Mouse (Mus musculus) B cell, adult 2 months (primary cell): ENCODE results near the gene Vmac.

Source experiments
- DNase-seq, 2 experiments: peaks; one replicate each; pipeline ENCODE4 v3.0.0; 2022

Gene Vmac

DNA sequence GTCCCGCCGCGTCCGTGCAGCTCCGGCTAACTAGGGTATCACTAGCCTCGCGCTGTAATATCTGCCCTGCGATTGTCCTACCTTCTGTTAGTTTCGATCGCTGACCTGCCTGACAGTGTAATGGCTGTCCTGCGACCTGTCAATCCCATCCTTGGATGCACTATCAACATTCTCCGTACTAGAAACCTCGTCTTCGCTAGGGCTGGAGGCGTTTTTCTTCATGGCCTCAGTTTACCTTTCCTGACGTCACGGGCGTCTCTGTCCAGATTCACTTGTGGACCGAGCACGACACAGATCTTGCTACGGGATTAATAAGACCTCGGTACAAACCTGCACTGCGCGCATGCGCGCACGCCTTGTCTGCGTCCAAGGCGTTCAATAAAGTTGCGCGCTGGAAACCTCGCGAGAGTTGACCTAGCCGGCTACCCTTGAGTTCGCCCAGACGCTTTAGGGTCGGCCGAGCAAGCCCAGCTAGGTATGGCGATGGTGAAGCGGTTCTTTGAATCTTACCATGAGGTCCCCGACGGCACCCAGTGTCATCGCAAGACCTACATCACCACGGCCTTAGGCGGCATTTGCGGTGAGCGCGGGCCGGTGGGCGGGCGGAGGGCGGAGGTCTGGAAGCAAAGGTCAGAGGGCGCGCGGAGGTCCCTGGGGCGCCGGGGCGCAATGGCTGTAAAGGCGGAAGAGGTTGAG lies at the start of gene Vmac, which contains the start of gene Ndufa11:
TSS of gene Vmac (minus strand) at position 660 of the 696 bp plus-strand sequence.
TSS of gene Ndufa11 (plus strand) at position 405 of the 696 bp plus-strand sequence.
- DNase-seq: peak; percentile 93 to 94

DNA sequence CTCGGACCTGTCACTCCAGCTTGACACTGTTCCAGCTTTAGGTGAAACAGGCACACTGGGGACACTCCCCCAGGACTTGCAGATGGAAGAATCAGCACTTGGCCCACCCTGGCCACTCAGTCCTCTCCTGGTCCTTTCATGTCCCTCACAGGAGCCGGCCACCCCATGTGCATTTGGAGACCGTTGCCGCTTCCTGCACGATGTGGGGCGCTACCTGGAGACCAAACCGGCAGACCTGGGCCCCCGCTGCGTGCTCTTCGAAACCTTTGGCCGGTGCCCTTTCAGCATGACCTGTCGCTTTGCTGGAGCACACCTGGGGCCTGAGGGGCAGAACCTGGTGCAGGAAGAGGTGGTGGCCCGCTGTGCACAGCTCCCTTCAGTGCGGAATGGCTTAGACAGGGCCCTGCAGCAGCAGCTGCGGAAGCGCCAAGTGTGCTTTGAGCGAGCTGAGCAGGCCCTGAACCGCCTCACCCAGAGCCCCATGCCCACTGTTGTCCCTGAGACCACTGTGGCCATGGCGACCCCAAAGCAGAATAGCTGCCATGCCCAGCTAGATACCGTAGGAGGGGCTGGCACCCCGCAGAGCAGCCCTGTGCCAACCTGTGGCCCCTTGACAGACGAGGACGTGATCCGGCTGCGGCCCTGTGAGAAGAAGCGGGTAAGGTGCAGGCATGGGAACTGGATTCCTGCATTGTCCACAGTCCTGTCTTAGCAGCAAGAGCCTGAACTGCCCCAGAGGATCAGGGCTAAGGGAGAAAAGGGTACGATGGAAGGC lies 49.0 kb upstream of the Vmac start:
- no peak for DNase-seq

DNA sequence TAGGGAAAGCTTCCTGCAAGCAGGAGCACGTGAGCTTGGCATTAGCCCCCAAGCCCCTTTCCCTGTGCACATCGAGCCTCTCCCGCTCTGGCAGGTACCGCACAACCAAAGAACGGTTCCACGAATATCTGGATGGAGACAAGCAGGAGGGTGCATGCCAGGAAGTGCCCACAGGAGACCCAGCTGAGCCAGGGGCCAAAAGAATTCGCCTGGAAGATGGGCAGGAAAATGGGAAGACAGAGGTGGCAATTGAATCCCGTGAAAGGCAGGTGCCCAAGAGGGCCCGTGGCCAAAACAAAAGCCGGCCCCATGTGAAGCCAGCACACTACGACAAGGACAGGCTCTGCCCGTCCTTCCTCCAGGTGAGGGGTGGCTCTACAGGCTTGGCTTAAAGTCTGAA lies 47.6 kb upstream of the Vmac start:
- DNase-seq: no peak

DNA sequence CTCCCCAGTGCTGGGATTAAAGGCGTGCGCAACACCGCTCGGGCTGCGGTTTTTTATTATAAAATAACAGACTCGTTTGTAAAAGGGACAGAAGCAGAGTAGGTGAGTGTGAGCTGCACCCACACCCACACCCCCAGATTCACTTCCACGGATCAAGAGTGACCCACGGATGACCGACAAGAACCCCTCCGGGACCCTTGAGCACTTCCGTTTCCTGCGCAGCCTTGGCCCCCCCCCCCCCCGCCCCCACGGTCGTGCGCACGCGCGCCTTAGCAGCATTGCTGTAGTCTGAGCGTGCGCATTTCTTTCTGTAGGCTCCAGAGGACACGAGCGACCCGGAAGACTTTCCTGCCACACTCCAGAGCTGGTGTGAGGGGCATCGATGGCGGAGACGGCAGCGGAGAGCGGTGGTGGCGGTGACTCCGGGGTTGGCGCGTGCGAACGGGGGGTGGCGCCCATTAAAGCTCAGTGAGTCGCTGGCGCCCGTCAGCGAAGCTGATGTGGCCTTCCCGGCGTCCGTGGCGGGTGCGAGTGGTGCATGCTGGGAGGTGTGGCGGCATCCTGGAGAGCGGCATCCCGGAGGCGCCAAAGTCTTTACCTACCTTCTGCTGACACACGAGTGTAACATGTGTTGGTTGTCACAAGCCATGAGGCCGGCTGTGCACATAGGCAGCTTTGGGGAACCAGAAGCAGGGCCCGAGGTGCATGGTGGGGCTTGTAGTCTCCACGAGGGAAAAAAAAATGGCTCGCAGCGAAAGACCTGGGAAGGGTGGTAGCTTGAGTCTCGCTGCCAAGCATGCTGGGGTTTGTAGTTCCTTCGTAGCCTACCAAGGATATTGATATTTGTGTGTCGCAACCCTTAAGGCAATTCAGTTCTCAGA lies 46.9 kb upstream of the Vmac start, which contains the start of gene Dus3l:
TSS of gene Dus3l (plus strand) at position 284 of the 881 bp plus-strand sequence.
- DNase-seq: peak; percentile 91 to 93

DNA sequence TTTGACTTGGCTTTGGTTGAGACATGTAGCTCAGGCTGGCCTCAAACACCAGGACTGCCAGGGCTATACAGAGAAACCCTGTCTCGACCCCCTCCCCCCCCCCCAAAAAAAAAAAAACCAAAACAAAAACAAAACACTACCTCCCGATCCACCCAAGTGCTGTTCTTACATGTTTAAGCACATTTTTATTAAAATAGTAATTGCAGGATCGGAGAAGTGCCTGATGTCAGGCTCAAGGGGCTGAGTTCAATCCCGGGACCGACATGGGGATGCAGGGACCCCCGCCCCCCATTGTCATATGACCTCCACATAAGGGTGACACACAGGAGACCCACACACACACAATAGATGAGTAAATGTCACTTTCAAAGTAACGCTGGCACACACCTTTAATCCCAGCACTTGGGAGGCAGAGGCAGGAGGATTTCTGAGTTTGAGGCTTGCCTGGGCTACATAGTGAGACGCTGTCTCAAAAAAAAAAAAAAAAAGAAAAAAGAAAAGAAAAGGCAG lies 46.0 kb upstream of the Vmac start:
- no peak for DNase-seq

DNA sequence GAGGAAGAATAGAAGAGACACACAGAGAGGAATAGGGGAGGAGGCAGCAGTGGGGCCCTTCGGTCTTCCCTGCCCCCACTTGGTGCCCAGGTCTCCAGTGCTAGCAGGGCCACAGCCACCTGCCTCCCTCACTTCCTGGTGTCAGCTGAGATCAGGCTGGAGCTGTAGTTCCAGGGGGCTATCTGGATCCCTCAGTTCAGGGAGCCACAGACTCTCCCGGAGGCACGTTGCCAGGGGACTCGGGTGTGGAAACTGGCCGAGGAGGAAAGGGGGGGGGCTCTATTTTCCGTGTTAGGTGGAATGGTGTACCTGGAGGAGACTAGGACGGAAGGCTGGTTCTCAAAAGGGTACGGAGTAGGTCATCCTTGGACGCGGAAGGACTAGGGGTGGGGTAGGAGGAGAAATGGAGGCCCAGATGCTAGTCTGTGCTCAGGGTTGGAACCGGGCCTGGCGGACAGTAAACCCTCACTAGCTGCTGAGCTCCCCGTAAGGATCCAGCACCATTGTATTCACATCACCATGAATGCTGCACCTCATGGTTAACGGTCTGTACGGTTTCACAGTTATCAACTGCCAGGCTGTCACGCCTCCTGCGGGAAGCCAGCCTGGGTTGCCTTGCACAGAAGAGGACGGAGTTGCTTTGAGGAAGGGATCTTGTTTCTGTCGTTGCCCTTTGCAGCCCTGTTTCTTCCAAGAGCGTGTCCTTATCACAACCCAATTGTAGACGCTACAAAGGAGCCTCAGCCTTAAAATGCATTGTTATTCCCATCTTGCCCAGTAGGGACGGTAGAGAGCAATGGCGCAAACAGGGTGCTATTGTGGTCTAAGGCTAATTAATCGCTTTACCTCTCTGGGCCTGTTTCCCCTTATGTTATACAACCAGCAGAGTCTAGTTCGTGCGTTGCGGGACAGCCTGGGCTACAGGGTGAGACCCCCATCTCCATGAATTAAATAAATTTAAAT lies 45.2 kb upstream of the Vmac start:
- peak; percentile 79 to 80 for DNase-seq

DNA sequence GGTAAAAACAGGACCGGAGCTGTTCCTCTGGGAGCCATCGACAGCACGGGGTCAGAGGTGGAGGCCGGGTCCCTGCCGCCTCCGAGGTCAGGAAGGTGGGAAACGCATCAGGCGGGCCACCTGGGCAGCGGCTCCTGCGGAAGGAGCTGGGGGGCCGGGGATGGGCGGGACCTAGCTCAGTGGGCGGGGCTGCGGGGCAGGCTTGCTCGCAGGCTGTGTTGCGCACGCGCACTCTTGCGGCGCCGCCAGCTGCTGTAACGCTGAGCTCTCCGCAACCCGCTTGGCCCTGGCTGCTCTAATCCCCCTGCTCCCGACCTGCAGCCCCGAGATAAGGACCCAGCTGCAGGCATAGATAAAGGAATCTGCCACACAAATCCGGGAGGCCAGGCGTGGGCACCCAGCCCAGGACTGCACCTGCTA lies 44.2 kb upstream of the Vmac start:
- DNase-seq: peak; percentile 87 to 90

DNA sequence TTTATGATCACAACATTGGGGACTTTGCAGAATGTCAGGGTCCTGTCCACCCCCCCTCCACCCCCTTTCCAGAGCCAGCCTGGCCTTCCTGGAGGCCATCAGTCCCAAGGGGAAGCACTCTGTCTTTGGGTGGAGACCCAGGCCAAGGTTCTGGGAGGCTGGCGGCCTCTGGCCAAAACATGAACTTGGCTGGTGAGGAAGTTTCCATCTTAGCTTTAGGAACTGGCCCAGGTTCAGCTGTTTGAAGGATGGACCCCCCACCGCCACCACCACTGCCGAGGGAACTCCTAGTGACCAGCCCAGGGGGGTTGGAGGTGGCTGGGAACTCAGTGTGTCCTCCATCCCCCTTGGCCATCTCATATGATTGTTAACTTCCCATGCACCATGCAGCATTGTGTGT lies 43.3 kb upstream of the Vmac start:
- no peak for DNase-seq

DNA sequence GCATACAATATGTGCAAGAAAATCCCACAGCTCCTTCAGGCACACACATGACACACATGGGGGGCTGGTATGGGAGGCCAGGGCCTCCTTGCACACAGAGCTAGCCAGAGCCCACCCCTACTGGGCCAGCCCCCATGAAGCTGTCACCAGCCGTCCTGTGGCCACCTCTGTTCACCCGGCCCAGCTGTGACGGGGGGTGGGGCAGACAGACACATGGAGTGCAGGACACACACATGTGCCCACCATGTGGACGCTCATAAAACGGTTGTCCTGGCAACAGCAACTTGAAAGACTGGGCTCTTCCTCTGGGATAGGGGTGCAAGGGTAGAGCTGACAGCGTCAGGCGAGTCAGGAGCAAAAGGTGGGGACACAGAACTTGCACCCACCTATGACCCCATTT lies 41.4 kb upstream of the Vmac start:
- DNase-seq: no peak

DNA sequence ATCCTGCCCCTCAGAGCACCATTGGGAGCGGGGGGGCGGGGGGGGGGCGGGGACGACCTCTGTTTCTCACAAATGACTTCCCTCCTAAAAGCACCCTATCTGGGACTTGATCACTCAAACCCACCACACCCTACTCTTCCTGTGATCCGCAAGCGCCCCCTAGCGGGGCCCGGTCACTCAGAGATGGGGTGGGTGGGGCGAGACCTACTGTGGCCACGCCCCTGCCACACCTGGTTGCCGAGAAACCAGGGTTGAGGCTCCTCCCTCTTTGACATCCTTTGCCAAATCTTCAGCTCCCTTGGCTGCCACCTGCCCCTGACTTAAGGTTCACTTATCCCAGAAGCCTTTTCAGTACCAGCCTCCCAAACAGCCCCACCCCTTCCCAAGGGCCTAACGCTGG lies 40.3 kb upstream of the Vmac start:
- DNase-seq: peak; percentile 95 to 96

DNA sequence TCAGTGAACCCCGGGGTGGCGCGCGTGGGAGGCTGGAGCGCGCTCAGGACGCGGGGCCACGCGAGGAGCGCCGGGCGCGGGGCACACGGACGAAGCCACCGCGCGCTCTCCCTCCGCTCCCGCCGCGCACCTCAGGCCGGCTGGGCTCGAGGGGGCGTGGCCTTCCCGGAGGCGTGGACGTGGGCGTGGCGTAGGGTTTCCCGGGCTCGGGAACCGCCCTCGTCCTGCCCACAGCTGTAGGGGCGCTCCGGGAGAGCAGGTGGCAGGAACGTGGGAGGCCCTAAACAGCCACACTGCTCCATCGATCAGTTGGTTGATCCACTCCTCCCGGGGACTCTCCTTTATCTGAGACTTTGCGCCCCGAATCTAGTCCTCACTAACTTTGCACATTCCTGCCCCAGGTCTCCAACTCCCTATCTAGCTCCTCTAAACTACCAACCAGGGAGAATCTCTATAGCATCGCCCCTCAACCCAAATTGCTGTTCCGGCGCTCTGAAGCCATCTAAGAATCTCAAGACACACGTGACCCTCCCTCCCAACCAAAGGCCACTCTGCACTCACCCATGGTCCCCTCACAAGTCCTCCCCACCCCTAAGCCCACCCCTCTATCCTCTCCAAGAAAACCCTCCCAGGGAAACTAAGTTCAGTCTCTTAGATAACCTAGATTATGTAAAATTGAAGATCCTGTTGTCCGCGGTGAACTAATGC lies 39.7 kb upstream of the Vmac start, which contains the start of gene Nrtn:
TSS of gene Nrtn (minus strand) at position 115 of the 708 bp plus-strand sequence.
- peak; percentile 29 to 34 for DNase-seq

DNA sequence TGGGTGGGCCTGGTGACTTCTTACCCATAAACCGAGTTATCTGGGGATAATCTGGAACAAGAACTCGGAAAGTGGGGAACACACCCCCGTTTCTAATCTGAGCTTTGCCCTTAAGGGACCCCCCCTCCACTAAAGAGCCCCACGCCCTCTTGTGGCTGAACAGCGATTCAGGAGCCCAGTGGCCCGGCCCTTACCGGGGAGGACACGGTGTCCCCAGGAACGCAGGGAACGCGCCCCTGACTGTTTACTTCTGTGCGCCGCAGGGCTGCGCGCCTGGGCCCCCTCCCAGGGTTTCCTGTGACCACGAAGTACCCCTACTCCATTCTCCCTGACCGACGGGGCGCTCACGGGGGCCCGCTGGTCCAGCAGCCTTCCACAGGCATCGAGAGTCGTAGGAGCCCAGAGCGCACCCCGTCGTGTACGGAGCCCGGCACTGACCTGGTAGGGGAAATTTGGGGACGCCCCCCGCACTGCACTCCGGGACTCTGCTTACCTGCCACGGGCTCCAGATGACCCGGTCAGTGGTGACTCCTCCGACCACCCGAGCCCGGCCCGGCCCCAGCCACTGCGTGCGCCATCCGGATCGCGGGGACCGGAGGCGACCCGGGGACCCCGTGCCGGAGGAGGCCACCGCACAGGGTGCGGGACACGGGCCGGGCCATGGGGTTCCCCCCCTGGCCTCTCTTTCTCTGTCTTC lies 39.0 kb upstream of the Vmac start:
- peak; percentile 34 to 40 for DNase-seq

DNA sequence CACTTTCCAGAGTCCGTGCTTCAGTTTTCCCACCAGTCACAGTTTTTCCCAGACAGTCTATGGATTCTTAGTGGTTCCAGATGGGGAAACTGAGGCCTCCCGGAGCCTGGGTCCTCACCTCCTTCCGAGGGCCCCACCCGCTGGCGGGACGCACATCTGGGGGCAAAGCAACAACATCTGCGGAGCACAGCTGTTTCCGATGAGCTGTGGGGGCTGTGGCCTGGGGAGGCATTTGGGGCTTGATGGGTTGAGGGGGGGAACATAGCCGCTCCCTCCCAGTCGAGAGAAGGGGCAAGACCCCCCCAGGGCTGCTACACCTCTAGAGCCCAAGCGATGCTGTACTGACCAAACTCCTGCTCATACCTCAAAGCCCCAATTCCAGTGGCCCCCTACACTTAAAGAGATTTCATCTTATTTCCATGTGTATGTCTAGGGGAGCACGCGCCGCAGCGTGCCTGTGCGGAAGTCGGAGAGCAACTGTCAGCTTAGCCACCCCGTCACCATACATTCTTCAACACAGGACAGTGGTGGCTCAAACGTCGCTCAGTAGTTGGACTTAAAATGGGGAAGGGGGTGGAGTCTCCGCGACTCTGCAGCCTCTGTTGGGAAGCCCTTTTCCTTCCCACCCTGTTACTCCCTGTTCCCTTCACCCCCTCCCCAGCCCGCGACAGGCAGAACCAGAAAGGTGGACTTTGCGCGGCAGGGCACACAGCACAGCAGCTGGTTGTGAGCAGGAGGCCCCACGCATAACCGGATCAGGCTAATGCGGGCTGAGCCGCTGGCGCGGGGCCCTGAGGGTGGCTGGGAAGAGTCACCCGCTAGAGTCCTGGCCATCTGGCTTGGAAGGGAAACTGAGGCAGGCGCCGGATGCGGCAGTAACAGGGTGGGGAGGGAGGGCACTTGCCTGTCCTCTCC lies 36.7 kb upstream of the Vmac start:
- DNase-seq: no peak

DNA sequence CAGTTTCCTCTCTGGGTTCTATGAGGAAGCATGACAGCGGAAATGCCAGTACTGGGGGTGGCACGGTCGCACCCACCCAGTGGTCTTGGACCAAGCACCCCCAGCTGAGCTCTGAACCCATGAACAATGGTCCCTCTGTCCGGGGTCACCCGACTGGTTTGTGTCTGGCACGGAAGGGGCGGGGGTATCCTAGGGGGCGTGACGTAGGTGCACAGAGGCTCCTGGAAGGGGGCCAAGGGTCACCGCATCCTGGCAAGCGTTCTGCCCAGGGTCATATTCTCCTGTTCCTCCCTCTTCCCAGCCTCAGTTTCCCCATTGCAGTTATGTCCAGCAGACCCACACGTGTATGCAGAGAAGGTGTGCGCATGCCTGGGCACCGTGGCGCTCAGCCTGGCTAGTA lies 35.6 kb upstream of the Vmac start:
- no peak for DNase-seq

DNA sequence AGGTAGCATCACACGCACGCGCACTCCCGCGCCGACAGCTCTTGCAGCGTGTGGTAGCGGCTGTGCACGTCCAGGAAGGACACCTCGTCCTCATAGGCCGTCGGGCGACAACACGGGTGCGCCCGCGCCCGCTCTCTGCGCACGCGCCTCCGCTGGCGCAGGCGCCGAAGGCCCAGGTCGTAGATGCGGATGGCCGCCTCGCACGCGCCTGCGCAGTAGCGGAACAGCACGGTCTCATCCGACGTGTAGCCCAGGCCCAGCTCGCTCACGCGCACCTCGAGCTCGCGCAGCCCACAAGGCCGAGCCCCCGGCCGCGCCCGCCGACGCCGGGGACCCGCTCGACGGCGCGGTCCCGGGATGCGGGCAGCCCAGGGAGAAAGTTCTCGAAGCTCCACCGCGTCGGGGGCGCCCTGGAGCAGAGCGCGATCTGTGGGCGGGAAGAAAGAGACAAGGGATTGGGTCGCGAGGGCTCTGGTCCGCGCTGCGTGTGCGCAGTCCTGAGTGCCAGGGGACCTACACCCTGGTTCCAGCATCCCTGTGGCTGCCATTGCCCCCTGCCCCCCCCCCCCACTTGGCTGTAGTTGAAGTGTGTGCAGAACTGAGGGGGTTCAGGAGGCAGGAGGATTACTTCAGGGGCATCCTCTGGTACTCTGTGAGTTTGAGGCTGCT lies 33.7 kb upstream of the Vmac start:
- DNase-seq: no peak

DNA sequence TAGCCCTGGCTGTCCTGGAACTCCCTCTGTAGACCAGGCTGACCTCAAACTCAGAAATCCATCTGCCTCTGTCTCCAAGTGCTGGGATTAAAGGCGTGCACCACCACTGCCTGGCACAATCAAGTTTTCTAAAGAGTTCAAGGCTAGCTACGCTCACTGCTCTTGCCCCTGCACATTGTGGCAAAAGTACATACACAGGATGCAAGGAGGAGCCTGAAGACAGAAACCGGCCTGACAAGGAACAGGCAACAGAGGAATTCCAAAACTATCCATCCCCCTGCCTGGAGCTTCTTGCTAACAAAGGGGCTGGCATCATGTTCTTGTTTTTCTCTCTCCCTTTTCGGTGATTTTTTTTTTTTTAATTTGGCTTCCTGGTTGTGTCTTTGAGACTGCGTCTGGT lies 26.4 kb upstream of the Vmac start:
- DNase-seq: no peak

DNA sequence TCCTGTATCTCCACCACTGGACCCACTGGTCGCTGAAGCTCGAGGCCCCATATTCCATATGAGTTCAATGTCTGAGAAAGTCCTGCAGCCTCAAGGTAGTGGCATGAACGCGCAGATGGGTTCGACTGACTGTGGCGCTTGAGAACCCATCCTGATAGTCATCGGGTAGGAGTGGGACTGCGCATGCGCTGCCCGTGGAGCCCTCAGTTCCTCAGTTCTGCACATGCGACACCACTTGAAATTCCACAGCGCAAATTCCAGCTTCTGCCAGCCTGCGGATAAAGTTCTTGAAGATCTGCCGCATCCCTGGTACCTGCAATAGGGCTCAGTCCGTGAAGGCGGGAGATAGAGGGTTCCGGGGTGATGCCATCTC lies 23.0 kb upstream of the Vmac start:
- DNase-seq: no peak

DNA sequence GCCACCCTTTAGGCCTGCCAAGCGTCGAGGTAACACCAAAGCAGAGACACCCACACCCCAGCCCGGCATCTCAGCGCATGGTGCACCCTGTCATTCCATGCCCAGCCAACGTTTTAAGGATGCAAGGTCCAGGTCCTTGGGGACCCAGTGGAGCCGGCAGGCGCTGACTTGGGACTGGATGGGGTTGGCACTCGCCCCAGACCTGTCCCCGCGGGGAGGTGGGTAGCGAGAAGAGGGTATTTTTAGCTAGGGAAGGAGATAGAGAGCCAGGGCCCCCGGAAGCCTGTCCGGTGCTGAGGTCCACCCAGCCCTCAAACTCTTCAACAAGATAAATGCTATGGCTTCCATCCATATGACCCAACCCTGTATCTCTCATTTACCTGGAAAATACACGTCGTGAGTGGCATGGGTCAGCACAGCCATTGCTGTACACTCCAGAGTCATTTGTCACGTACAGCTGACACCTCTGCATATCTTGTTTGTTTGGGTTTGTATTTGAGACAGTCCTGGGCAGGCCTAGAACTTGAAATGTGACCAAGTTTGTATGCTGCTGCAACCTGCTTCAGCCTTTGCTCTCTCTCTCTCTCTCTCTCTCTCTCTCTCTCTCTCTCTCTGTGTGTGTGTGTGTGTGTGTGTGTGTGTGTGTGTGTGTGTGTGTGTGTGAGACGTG lies 22.4 kb upstream of the Vmac start:
- no peak for DNase-seq
